Mouse (Mus musculus) lung, postnatal 25 days (tissue): ENCODE measurements around the gene Zfyve16.

ENCODE experiments used
- DNase-seq: peaks from one replicate; pipeline ENCODE4 v3.0.0; 2022; ENCODE audit warnings: low spot score

The Zfyve16 gene

GRCm38 (mm10) chr13:92530721-92531211 lies at the start of gene Zfyve16:
Gene Zfyve16 (minus strand): TSS chr13:92530868.
- DNase-seq: peak; percentile 95

- DNase-seq: no peak
Measured at GRCm38 (mm10) chr13:92578210-92578609, 47.5 kb upstream of the Zfyve16 start.

- DNase-seq: no peak
Measured at GRCm38 (mm10) chr13:92576688-92577087, 46.0 kb upstream of the Zfyve16 start.

GRCm38 (mm10) chr13:92576072-92576471 lies 45.4 kb upstream of the Zfyve16 start, which contains the start of gene Spz1:
Gene Spz1 (minus strand): TSS chr13:92576172.
- no peak for DNase-seq

GRCm38 (mm10) chr13:92559429-92559828 lies 28.8 kb upstream of the Zfyve16 start:
- no peak for DNase-seq

GRCm38 (mm10) chr13:92557229-92557628 lies 26.6 kb upstream of the Zfyve16 start:
- no peak for DNase-seq

GRCm38 (mm10) chr13:92556458-92557126 lies 25.9 kb upstream of the Zfyve16 start:
- DNase-seq: no peak

- DNase-seq: no peak
Measured at GRCm38 (mm10) chr13:92547093-92547492, 16.4 kb upstream of the Zfyve16 start.

- DNase-seq: no peak
Measured at GRCm38 (mm10) chr13:92540997-92541396, 10.3 kb upstream of the Zfyve16 start.

- no peak for DNase-seq
Measured at GRCm38 (mm10) chr13:92539126-92539525, 8.5 kb upstream of the Zfyve16 start.

- DNase-seq: peak; percentile 26
Measured at GRCm38 (mm10) chr13:92533801-92534200, 3.1 kb upstream of the Zfyve16 start.

- DNase-seq: no peak
Measured at GRCm38 (mm10) chr13:92532216-92532615, 1.5 kb upstream of the Zfyve16 start.

- DNase-seq: no peak
Measured at GRCm38 (mm10) chr13:92531237-92531636, 569 bp upstream of the Zfyve16 start.

- DNase-seq: peak; percentile 14
Measured at GRCm38 (mm10) chr13:92529828-92530720, 594 bp downstream of the Zfyve16 start.

- DNase-seq: no peak
Measured at GRCm38 (mm10) chr13:92523178-92523813, 7.4 kb downstream of the Zfyve16 start.

GRCm38 (mm10) chr13:92504871-92505270 lies 25.8 kb downstream of the Zfyve16 start:
- no peak for DNase-seq

GRCm38 (mm10) chr13:92491923-92492322 lies 38.7 kb downstream of the Zfyve16 start:
- DNase-seq: no peak

- no peak for DNase-seq
Measured at GRCm38 (mm10) chr13:92490817-92491216, 39.9 kb downstream of the Zfyve16 start.

GRCm38 (mm10) chr13:92483852-92484463 lies 46.7 kb downstream of the Zfyve16 start, which contains the start of gene Fam151b:
Gene Fam151b (minus strand): TSS chr13:92484015.
- DNase-seq: peak; percentile 95

- DNase-seq: peak; percentile 43
Measured at GRCm38 (mm10) chr13:92483348-92483747, 47.3 kb downstream of the Zfyve16 start.

GRCm38 (mm10) chr13:92470151-92470550 lies 60.5 kb downstream of the Zfyve16 start:
- no peak for DNase-seq

GRCm38 (mm10) chr13:92469381-92469780 lies 61.3 kb downstream of the Zfyve16 start:
- DNase-seq: no peak
